Mouse (Mus musculus) right cerebral cortex, postnatal 36 days (tissue): ENCODE measurements around the gene Gpn2.

ENCODE experiments used
- DNase-seq, 2 experiments: peaks; one replicate each; pipeline ENCODE4 v3.0.0; 2022; ENCODE audit warnings: low spot score in 2 of 2, mixed read lengths in 1 of 2

Gene Gpn2

GRCm38 (mm10) chr4:133584059-133584951 lies at the start of gene Gpn2:
Gene Gpn2, plus strand, starts transcription at chr4:133584362.
- peak; percentile 84 to 85 for DNase-seq

- no peak for DNase-seq
Observed at GRCm38 (mm10) chr4:133536081-133536480, 48.1 kb upstream of the Gpn2 start.

GRCm38 (mm10) chr4:133536652-133537051 lies 47.5 kb upstream of the Gpn2 start:
- DNase-seq = no peak

GRCm38 (mm10) chr4:133545272-133546231 lies 38.6 kb upstream of the Gpn2 start, which contains the start of gene Nudc:
Gene Nudc, minus strand, starts transcription at chr4:133545996.
- peak; percentile 94 to 96 for DNase-seq

GRCm38 (mm10) chr4:133552029-133552428 lies 32.1 kb upstream of the Gpn2 start:
- no peak for DNase-seq

GRCm38 (mm10) chr4:133552768-133553447 lies 31.3 kb upstream of the Gpn2 start, which contains the start of gene Nr0b2:
Gene Nr0b2, plus strand, starts transcription at chr4:133553376.
- no peak for DNase-seq

GRCm38 (mm10) chr4:133553448-133554330 lies 30.5 kb upstream of the Gpn2 start:
- no peak for DNase-seq

- no peak for DNase-seq
Observed at GRCm38 (mm10) chr4:133557041-133557717, 27.0 kb upstream of the Gpn2 start.

- no peak for DNase-seq
Observed at GRCm38 (mm10) chr4:133559846-133560245, 24.3 kb upstream of the Gpn2 start.

GRCm38 (mm10) chr4:133561622-133562021 lies 22.5 kb upstream of the Gpn2 start:
- DNase-seq = no peak

GRCm38 (mm10) chr4:133563123-133563571 lies 21.0 kb upstream of the Gpn2 start:
- DNase-seq = no peak

GRCm38 (mm10) chr4:133567251-133567650 lies 16.9 kb upstream of the Gpn2 start:
- DNase-seq = no peak

GRCm38 (mm10) chr4:133569291-133570065 lies 14.7 kb upstream of the Gpn2 start:
- DNase-seq = no peak

- no peak for DNase-seq
Observed at GRCm38 (mm10) chr4:133570066-133570466, 14.1 kb upstream of the Gpn2 start.

- DNase-seq = peak; percentile 87
Observed at GRCm38 (mm10) chr4:133574070-133574842, 9.9 kb upstream of the Gpn2 start, which contains the start of gene Gpatch3. Gene Gpatch3, plus strand, starts transcription at chr4:133574745.

GRCm38 (mm10) chr4:133574843-133575202 lies 9.3 kb upstream of the Gpn2 start:
- DNase-seq = no peak

- no peak for DNase-seq
Observed at GRCm38 (mm10) chr4:133577983-133578382, 6.2 kb upstream of the Gpn2 start.

- no peak for DNase-seq
Observed at GRCm38 (mm10) chr4:133583690-133584058, 488 bp upstream of the Gpn2 start.
